20 mouse cellular contexts compared by ENCODE assay signal in the genomic region with DNA sequence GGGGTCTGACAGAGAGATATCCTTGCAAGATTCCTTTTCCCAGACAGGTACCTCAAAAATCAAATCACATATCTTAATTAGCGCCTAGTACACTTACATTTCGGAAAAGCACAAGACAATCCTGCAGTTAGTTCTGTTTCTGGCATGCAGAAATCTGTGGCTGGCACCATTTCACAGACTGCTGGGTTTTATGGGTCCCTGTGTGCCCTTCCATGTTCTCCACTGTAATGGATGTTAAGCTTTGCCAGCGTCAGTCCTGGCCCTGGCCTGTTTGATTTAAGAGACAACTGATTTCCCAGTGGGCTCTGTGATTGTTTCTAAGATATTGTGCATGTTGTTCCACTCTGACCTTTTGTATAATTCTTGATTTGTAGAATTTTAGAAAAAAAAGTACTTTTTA.
DNase-seq lines count a peak whose midpoint lies in the region; ATAC-seq lines count a peak whose summit lies in the region.
"Had no signal": no experiment of that assay in that cellular context is flagged by ENCODE, and none has a peak within 500 bp of the region (broad histone marks: within the 10 kb centered on the region; RNA-seq: fewer than 3 reads in every experiment).

No protein-coding gene starts in this region.

- 54% methylated on average over 3 of the region's 3 CpGs for WGBS in neural tube, embryonic 13.5 days
- 83% methylated on average over 3 of the region's 3 CpGs for WGBS in hindbrain, embryonic 10.5 days

- peak; percentile 39 for DNase-seq in cerebellum, adult 11-12 months
- peak; percentile 21 for DNase-seq in kidney, adult 9 months
- no peak for DNase-seq in kidney, adult 18-20 months
- DNase-seq in cerebellum, postnatal 25 days, result peak; percentile 51 to 57
- DNase-seq in B cell, adult 2 months, result no peak
- no peak for DNase-seq in hindbrain, embryonic 10.5 days (ENCODE audit: low spot score)
- DNase-seq: gastrocnemius, adult 2 months; heart, postnatal 10 days; lung, adult 18-20 months; lung, postnatal 14 days; retina, postnatal 1 day; thymus, adult 18-20 months had no signal

- H3K36me3 ChIP-seq in neural tube, embryonic 13.5 days, result no peaks in the 10 kb centered on the region
- no peaks in the 10 kb centered on the region for H3K36me3 ChIP-seq in hindbrain, embryonic 10.5 days
- H3K36me3 ChIP-seq: forebrain, embryonic 12.5 days; G1E; midbrain, embryonic 13.5 days; stomach, embryonic 15.5 days had no signal

- H3K27ac ChIP-seq in neural tube, embryonic 13.5 days (replicated peaks), result 0 out of 2 replicates have a peak overlapping the region, but pooled peaks have one; percentile 10
- H3K27ac ChIP-seq in hindbrain, embryonic 10.5 days, result no peak overlapping the region
- H3K27ac ChIP-seq: forebrain, embryonic 12.5 days; gastrocnemius, adult 2 months; midbrain, embryonic 13.5 days; stomach, embryonic 15.5 days had no signal

- H3K4me3 ChIP-seq in neural tube, embryonic 13.5 days, result no peak overlapping the region
- no peak overlapping the region for H3K4me3 ChIP-seq in hindbrain, embryonic 10.5 days
- H3K4me3 ChIP-seq: forebrain, embryonic 12.5 days; gastrocnemius, adult 2 months; midbrain, embryonic 13.5 days; stomach, embryonic 15.5 days had no signal

- ATAC-seq in cerebellum, adult (ENCODE audit: insufficient number of reproducible peaks, low FRiP score, low TSS enrichment), result no peak
- ATAC-seq in neural tube, embryonic 13.5 days (ENCODE audit: low read depth), result peak; percentile 78
- ATAC-seq: midbrain, embryonic 13.5 days had no signal

- H3K9me3 ChIP-seq in neural tube, embryonic 13.5 days, result no peaks in the 10 kb centered on the region
- no peaks in the 10 kb centered on the region for H3K9me3 ChIP-seq in hindbrain, embryonic 10.5 days
- H3K9me3 ChIP-seq: forebrain, embryonic 12.5 days; midbrain, embryonic 13.5 days; stomach, embryonic 15.5 days had no signal

- no peak overlapping the region for H3K9ac ChIP-seq in neural tube, embryonic 13.5 days
- H3K9ac ChIP-seq: forebrain, embryonic 12.5 days; midbrain, embryonic 13.5 days; stomach, embryonic 15.5 days had no signal

- no peaks in the 10 kb centered on the region for H3K27me3 ChIP-seq in neural tube, embryonic 13.5 days
- H3K27me3 ChIP-seq in hindbrain, embryonic 10.5 days (ENCODE audit: insufficient read depth, poor library complexity, severe bottlenecking), result no peaks in the 10 kb centered on the region
- H3K27me3 ChIP-seq: forebrain, embryonic 12.5 days; midbrain, embryonic 13.5 days; stomach, embryonic 15.5 days had no signal

- H3K4me2 ChIP-seq in neural tube, embryonic 13.5 days, result no peak overlapping the region
- H3K4me2 ChIP-seq: forebrain, embryonic 12.5 days; heart, embryonic 11.5 days; liver, embryonic 11.5 days; midbrain, embryonic 13.5 days; stomach, embryonic 15.5 days had no signal

- peaks cover 14% of the 10 kb centered on the region for H3K4me1 ChIP-seq in neural tube, embryonic 13.5 days (replicated peaks)
- no peaks in the 10 kb centered on the region for H3K4me1 ChIP-seq in hindbrain, embryonic 10.5 days (replicated peaks)
- H3K4me1 ChIP-seq: forebrain, embryonic 12.5 days; midbrain, embryonic 13.5 days; stomach, embryonic 15.5 days had no signal

Comparison
In these comparisons a context has a peak if more than half of its experiments do, and no peak if none do; other contexts are left out.
1. DNase-seq: peak in cerebellum, adult 11-12 months (single experiment), kidney, adult 9 months (single experiment) and cerebellum, postnatal 25 days (2 of 2); none in kidney, adult 18-20 months (single experiment), B cell, adult 2 months (0 of 2) and hindbrain, embryonic 10.5 days (single experiment).